Mouse (Mus musculus) liver, adult 2 months (tissue): ENCODE measurements around the gene Prex1.

Experiments
- CTCF ChIP-seq: fragments of 200-500 bp; IDR thresholded peaks from 2 replicates; pipeline ENCODE4 v1.5.1; 2011; ENCODE audit warnings: low read depth, low read length, control low read depth
- POLR2A ChIP-seq: fragments of 200-500 bp; IDR thresholded peaks from 2 replicates; pipeline ENCODE4 v1.6.1; 2011; ENCODE audit warnings: low read length, control low read depth; ENCODE audit not compliant: insufficient read depth; ENCODE audit errors: extremely low read depth

GRCm38 (mm10) chr2:166636867-166637672 is 76.6 kb downstream of the Prex1 start:
- no peak for TF ChIP-seq CTCF
- no peak for TF ChIP-seq POLR2A
